Mouse (Mus musculus) limb, embryonic 10.5 days (tissue): ENCODE results near the gene Jchain. TPM values are rescaled to one million over a fixed set of nuclear protein-coding genes. Genes with fewer than 3 reads are reported as not detected.

Experiments used
- DNase-seq: peaks from one replicate; pipeline ENCODE4 v3.0.0-alpha.2; 2017; ENCODE audit warnings: low spot score
- H3K27ac ChIP-seq: fragments of 300-500 bp; sonication (generic); 2 replicates; pipeline ENCODE4 v1.5.1; 2016; ENCODE audit warnings: mild to moderate bottlenecking
- H3K27me3 ChIP-seq: fragments of 300-500 bp; sonication (generic); 2 replicates; pipeline ENCODE4 v1.6.1; 2016; ENCODE audit warnings: low read depth, mild to moderate bottlenecking; ENCODE audit not compliant: poor library complexity, severe bottlenecking
- H3K36me3 ChIP-seq: fragments of 300-500 bp; sonication (generic); 2 replicates; pipeline ENCODE4 v1.6.1; 2016; ENCODE audit warnings: mild to moderate bottlenecking, moderate library complexity
- H3K4me1 ChIP-seq: fragments of 300-500 bp; sonication (generic); 2 replicates; pipeline ENCODE4 v1.6.1; 2016
- H3K4me3 ChIP-seq: fragments of 300-500 bp; sonication (generic); 2 replicates; pipeline ENCODE4 v1.5.1; 2016; ENCODE audit warnings: mild to moderate bottlenecking, moderate library complexity
- H3K9me3 ChIP-seq: fragments of 300-500 bp; sonication (generic); replicated peaks from 2 replicates; pipeline ENCODE4 v1.6.1; 2016; ENCODE audit warnings: mild to moderate bottlenecking
- WGBS: fragments of 180-500 bp; shearing (Covaris S2); methylation state at CpG from one replicate; pipeline ENCODE4 v1.1.7; 2016; 5-methylcytosine and 5-hydroxymethylcytosine counted together
- polyA plus RNA-seq: library from polyadenylated mRNA; unstranded; fragments of >200 nt; fragmentation: Nextera tagmentation; extraction: Ambion mirVana; gene quantifications from 2 replicates; pipeline ENCODE4 v1.2.1, GENCODE M21; 2016

Jchain gene
- polyA plus RNA-seq, result 0.14 TPM in 1 of 2 replicates, not detected in the other

DNA sequence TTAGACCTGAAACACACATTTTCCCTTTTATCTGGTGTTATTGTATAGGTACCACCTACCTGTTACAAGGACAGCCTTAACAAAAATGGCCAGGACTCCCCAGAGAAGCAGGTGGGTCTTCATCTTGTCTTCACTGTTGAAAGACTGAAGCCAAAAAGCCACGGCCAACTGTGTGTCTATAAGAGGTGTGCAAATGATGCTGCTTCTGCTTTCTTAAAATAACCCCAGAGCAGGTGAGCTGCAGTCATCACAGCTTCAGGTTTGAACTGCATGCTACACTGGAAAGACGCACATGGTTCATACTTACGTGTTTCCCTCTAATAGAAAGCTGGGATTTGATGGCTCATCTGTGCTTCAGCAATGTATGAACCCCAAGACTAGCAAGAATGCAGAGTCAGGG lies at the start of gene Jchain:
Jchain (minus strand) TSS at position 235 of the 400 bp plus-strand sequence.
- Histone ChIP-seq H3K4me3 (no peak within 1 kb of the TSS), H3K36me3 (no peaks in the 10 kb centered on the region), H3K27ac (no peak within 1 kb of the TSS), H3K9me3 (no peaks in the 10 kb centered on the region), H3K4me1 (no peaks in the 10 kb centered on the region), H3K27me3 (no peaks in the 10 kb centered on the region)
- DNase-seq, result no peak
- 88% methylated on average over 3 of the region's 3 CpGs for WGBS

DNA sequence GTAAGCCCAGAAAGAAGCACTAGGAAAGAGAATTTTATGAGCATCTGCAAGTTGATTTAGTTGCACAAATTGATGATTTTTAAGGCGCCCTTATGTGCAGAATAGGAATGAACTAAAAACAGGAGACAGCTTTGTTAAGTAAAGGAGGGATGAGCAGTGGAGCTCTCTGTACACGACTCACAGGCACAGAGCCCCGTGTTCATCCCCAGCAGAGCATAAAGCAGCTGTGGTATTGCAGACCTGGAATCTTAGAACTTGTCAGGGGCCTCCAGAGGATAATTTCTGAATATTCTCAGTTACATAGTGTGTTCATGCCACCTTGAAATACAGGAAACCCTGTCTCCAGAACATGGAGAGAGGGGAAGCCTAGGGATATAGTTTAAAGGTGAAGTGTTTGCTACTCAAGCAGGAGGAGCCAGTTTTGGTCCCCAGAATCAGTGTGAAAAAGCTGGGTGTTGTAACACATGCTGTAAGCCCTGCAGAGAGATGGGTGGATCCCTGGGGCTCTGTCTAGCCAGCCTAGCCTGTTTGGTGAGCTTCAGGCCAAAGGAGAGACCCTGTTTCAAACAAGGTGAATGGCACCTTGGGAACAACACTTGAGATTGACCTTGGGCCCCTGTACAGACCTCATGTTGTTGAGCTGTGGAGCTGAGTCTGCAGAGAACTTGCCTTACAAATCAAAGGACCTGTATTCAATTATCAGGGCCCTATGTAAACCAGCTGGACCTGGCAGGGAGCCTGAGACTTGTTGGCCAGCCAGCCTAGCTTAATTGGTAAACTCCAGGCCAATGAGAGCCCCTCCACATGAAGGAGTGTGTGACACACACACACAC lies 48.0 kb upstream of the Jchain start:
- 73% methylated on average over 3 of the region's 3 CpGs for WGBS
- Histone ChIP-seq H3K4me3 (no peak overlapping the region), H3K27ac (peak overlapping the region; percentile 80), H3K9me3 (no peaks in the 10 kb centered on the region), H3K36me3 (peaks cover 9% of the 10 kb centered on the region; the same call in 1 of the 2 replicates), H3K27me3 (no peaks in the 10 kb centered on the region), H3K4me1 (peaks cover 12% of the 10 kb centered on the region)
- DNase-seq, result peak; percentile 41

- DNase-seq, result no peak
- Histone ChIP-seq H3K9me3 (no peaks in the 10 kb centered on the region), H3K27me3 (no peaks in the 10 kb centered on the region), H3K27ac (no peak overlapping the region), H3K36me3 (peaks cover 16% of the 10 kb centered on the region), H3K4me3 (no peak overlapping the region), H3K4me1 (peaks cover 12% of the 10 kb centered on the region)
- WGBS, result 93% methylated on average over 3 of the region's 3 CpGs
Observed at GRCm38 (mm10) chr5:88574829-88575228, 47.1 kb upstream of the Jchain start.

- Histone ChIP-seq H3K4me3 (no peak overlapping the region), H3K36me3 (peaks cover 19% of the 10 kb centered on the region), H3K9me3 (no peaks in the 10 kb centered on the region), H3K27ac (no peak overlapping the region), H3K4me1 (peaks cover 10% of the 10 kb centered on the region), H3K27me3 (no peaks in the 10 kb centered on the region)
- no peak for DNase-seq
- WGBS, result 89% methylated on average over 3 of the region's 3 CpGs
Observed at GRCm38 (mm10) chr5:88569541-88569940, 41.9 kb upstream of the Jchain start.

GRCm38 (mm10) chr5:88566034-88566841 lies 38.5 kb upstream of the Jchain start:
- WGBS, result 8% methylated on average over 14 of the region's 14 CpGs
- Histone ChIP-seq H3K27ac (peak overlapping the region; percentile 94), H3K9me3 (no peaks in the 10 kb centered on the region), H3K27me3 (no peaks in the 10 kb centered on the region), H3K4me1 (peaks cover 10% of the 10 kb centered on the region), H3K4me3 (peak overlapping the region; percentile 93), H3K36me3 (peaks cover 13% of the 10 kb centered on the region; the same call in 1 of the 2 replicates)
- no peak for DNase-seq

GRCm38 (mm10) chr5:88565148-88566033 lies 37.7 kb upstream of the Jchain start:
- Histone ChIP-seq H3K27me3 (no peaks in the 10 kb centered on the region), H3K9me3 (no peaks in the 10 kb centered on the region), H3K27ac (peak overlapping the region; percentile 94), H3K4me1 (peaks cover 10% of the 10 kb centered on the region), H3K4me3 (peak overlapping the region; percentile 93), H3K36me3 (peaks cover 7% of the 10 kb centered on the region; the same call in 1 of the 2 replicates)
- peak; percentile 72 for DNase-seq
- WGBS, result under 1% methylated on average over 107 of the region's 119 CpGs

DNA sequence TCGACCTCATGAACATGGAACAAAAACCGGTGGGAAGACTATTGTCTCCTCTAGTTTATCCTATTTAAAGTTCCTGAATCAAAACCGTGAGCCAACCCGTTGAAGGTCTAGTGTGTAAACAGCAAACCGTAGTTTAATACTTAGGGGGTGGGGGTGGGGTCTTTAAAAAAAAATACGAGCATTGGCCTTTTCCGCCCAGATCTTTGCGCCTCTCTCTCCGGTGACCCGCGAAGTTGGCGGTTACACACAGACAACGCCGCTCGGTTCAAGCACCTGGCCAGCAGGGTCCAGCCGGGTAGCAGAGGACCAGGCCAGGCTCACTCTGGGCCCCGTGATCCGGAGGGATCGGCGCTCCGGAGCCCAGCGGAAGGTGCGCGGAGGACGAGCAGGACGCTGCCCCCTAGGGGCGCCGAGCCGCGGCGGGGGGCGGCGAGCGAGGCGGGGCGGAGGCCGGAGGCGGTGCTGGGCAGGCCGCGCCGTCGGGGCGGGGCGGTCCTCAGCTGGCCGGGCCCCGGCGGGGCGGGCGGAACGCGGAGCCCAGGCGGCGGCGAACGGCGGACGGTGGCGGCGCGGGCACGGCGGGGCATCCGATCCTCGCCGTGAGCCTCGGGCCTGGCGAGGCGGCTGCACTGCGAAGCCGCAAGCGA lies 36.9 kb upstream of the Jchain start, which contains the start of gene Rufy3:
Rufy3 (plus strand) TSS at position 540 of the 647 bp plus-strand sequence.
- Histone ChIP-seq H3K36me3 (0 out of 2 replicates have a peak, but pooled peaks cover 2% of the 10 kb centered on the region), H3K27me3 (no peaks in the 10 kb centered on the region), H3K4me3 (peak within 1 kb of the TSS; percentile 93), H3K27ac (peak within 1 kb of the TSS; percentile 94), H3K9me3 (no peaks in the 10 kb centered on the region), H3K4me1 (peaks cover 10% of the 10 kb centered on the region)
- DNase-seq, result peak; percentile 83
- 2% methylated on average over 71 of the region's 71 CpGs for WGBS

GRCm38 (mm10) chr5:88562863-88563780 lies 35.4 kb upstream of the Jchain start:
- no peaks in the 10 kb centered on the region for H3K9me3 ChIP-seq
- no peaks in the 10 kb centered on the region for H3K27me3 ChIP-seq
- 72% methylated on average over 8 of the region's 8 CpGs for WGBS
- H3K4me3 ChIP-seq, result no peak overlapping the region
- H3K27ac ChIP-seq, result no peak overlapping the region
- peaks cover 10% of the 10 kb centered on the region for H3K4me1 ChIP-seq
- no peak for DNase-seq
- 0 out of 2 replicates have a peak, but pooled peaks cover 1% of the 10 kb centered on the region for H3K36me3 ChIP-seq

DNA sequence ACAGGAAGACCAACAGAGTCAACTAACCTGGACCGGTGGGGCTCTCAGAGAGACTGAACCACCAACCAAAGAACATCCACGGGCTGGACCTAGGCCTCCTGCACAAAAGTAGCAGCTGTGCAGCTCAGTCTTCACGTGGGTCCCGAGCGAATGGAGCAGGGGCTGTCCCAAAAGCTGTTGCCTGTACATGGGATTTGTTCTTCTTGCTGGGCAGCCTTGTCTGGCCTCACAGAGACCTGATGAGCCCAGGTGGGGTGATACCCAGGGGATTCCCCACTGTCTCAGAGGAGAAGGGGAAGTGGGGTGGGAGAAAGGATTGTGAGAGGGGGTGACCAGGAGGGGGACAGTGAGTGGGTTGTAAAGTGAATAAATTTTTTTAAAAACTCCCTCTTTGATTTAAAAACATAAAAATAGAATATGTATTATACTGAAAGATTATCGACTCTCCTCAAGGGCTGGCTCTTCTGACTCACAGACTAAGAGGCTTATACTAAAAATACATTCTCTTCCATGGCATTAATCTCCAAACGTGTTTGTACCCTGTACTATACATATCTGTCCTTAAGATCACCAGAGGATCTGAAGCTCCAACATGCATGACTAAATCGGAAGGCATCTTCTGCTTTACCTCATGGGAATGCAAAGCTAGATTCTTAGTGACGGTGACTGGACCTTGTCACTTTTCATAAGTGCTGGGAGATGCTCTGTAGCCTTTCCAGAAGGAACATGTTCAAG lies 33.6 kb upstream of the Jchain start:
- H3K27ac ChIP-seq, result no peak overlapping the region
- no peak for DNase-seq
- 88% methylated on average over 9 of the region's 9 CpGs for WGBS
- H3K4me1 ChIP-seq, result peaks cover 6% of the 10 kb centered on the region
- H3K4me3 ChIP-seq, result no peak overlapping the region
- peaks cover 16% of the 10 kb centered on the region for H3K36me3 ChIP-seq
- no peaks in the 10 kb centered on the region for H3K9me3 ChIP-seq
- no peaks in the 10 kb centered on the region for H3K27me3 ChIP-seq

- H3K27ac ChIP-seq, result no peak overlapping the region
- DNase-seq, result no peak
- H3K4me3 ChIP-seq, result no peak overlapping the region
- WGBS, result 47% methylated on average over 1 of the region's 1 CpGs
- no peaks in the 10 kb centered on the region for H3K27me3 ChIP-seq
- peaks cover 29% of the 10 kb centered on the region for H3K36me3 ChIP-seq
- peaks cover 13% of the 10 kb centered on the region for H3K4me1 ChIP-seq
- H3K9me3 ChIP-seq, result no peaks in the 10 kb centered on the region
Observed at GRCm38 (mm10) chr5:88558991-88559390, 31.3 kb upstream of the Jchain start.
